Mouse (Mus musculus) heart, embryonic 10.5 days (tissue): ENCODE results near the gene Acot13. TPM values are rescaled to one million over a fixed set of nuclear protein-coding genes. Genes with fewer than 3 reads are reported as not detected.
A peak's percentile ranks its signal among the peaks of the same experiment; 100 is the strongest.

Experiments
- DNase-seq: peaks from one replicate; pipeline ENCODE4 v3.0.0-alpha.2; 2017; ENCODE audit warnings: low spot score
- H3K27ac ChIP-seq: fragments of 300-500 bp; sonication (generic); 2 replicates; pipeline ENCODE4 v1.5.1; 2016; ENCODE audit warnings: mild to moderate bottlenecking
- H3K27me3 ChIP-seq: fragments of 300-500 bp; sonication (generic); 2 replicates; pipeline ENCODE4 v1.6.1; 2016; ENCODE audit warnings: mild to moderate bottlenecking; ENCODE audit not compliant: poor library complexity, insufficient read depth, severe bottlenecking
- H3K36me3 ChIP-seq: fragments of 300-500 bp; sonication (generic); 2 replicates; pipeline ENCODE4 v1.6.1; 2016; ENCODE audit warnings: mild to moderate bottlenecking, moderate library complexity
- H3K4me1 ChIP-seq: fragments of 300-500 bp; sonication (generic); 2 replicates; pipeline ENCODE4 v1.6.1; 2016; ENCODE audit warnings: mild to moderate bottlenecking
- H3K4me3 ChIP-seq: fragments of 300-500 bp; sonication (generic); 2 replicates; pipeline ENCODE4 v1.5.1; 2016; ENCODE audit warnings: mild to moderate bottlenecking, moderate library complexity
- H3K9me3 ChIP-seq: fragments of 300-500 bp; sonication (generic); 2 replicates; pipeline ENCODE4 v1.6.1; 2016; ENCODE audit warnings: mild to moderate bottlenecking, moderate library complexity
- WGBS: fragments of 180-500 bp; shearing (Covaris S2); methylation state at CpG from one replicate; pipeline ENCODE4 v1.1.7; 2016; 5-methylcytosine and 5-hydroxymethylcytosine counted together
- polyA plus RNA-seq: library from polyadenylated mRNA; unstranded; fragments of >200 nt; fragmentation: Nextera tagmentation; extraction: Ambion mirVana; gene quantifications from 2 replicates; pipeline ENCODE4 v1.2.1, GENCODE M21; 2016

The Acot13 gene
- polyA plus RNA-seq = 116 and 174 TPM in 2 replicates

DNA sequence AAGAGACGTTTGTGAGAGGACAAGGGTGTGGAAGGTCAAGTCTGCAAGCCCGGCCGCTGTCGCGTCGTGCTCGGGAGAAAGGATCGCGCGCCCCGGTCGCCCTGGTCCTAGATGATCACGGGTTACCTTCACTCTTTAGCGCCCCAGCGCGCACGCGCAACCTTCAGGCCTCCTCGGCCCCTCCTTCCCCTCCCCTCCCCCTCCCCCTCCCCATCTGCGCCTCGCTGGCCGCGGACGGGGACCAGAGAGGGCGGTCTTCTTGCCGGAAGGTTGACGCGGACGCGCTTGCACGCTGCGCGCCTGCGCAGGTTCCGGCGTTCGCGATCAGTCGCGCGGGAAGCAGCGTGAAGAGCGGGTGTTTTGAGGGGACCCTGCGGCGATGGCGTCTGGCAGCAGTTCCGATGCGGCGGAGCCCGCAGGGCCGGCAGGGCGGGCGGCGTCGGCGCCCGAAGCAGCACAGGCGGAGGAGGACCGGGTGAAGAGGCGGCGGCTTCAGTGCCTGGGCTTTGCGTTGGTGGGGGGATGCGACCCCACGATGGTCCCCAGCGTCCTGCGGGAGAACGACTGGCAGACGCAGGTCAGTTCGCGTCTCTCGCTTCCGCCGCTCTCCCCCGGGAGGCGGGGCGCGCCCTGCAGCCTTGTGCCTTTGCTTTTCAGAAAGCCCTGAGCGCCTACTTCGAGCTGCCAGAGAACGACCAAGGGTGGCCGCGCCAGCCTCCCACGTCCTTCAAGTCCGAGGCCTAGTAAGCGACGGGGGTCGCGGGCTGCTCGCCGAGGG lies at the start of gene Acot13, which contains the start of gene Tdp2:
Gene Acot13 (minus strand): TSS at position 188 of the 778 bp plus-strand sequence.
Gene Tdp2 (plus strand): TSS at position 327 of the 778 bp plus-strand sequence.
- DNase-seq = peak; percentile 99
- Histone ChIP-seq H3K4me3 (peak within 1 kb of the TSS; percentile 98), H3K27me3 (no peaks in the 10 kb centered on the region), H3K27ac (peak within 1 kb of the TSS; percentile 97), H3K36me3 (peaks cover 5% of the 10 kb centered on the region), H3K9me3 (no peaks in the 10 kb centered on the region), H3K4me1 (peaks cover 26% of the 10 kb centered on the region)
- WGBS = under 1% methylated on average over 88 of the region's 90 CpGs

DNA sequence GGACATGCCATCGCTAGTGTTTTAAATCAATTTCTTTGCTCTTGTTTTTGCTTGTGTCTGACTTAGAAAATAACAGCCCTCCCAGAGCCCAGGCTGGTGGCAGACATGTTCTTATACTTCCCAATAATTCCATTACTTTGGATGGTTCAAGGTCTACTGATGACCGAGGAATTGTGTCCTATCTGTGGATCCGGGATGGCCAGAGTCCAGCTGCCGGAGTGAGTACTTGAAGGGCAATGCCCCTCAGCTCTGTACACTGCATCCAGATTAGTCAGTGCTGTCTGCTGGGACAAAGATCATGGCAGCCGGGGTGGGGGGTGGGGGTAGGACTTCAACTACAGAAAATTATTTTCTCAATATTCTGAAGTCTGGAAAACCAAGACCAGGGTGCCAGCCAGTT lies 49.4 kb upstream of the Acot13 start:
- Histone ChIP-seq H3K36me3 (no peaks in the 10 kb centered on the region), H3K27ac (no peak overlapping the region), H3K4me3 (no peak overlapping the region), H3K27me3 (no peaks in the 10 kb centered on the region), H3K9me3 (0 out of 2 replicates have a peak, but pooled peaks cover 5% of the 10 kb centered on the region), H3K4me1 (no peaks in the 10 kb centered on the region)
- 81% methylated on average over 5 of the region's 5 CpGs for WGBS
- DNase-seq = no peak

DNA sequence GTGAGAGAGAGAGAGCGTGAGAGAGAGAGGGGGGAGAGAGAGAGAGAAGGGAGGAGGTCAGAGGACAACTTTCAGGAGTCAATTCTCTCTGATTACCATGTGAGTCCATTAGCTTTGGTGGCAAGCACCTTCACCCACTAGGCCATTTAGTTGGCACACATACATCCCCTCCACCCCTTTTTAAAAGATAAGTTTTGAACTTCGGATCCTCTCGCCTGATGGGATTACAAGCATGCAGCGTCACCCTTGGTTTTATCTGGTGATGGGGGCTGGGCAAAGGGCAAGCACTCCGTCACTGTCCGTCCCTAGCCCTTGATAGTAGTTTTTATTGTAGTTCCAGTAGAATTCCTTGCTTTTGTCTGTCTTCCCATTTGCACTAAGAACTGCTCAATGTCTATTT lies 48.9 kb upstream of the Acot13 start:
- Histone ChIP-seq H3K4me3 (no peak overlapping the region), H3K27ac (no peak overlapping the region), H3K4me1 (no peaks in the 10 kb centered on the region), H3K9me3 (0 out of 2 replicates have a peak, but pooled peaks cover 5% of the 10 kb centered on the region), H3K36me3 (no peaks in the 10 kb centered on the region), H3K27me3 (no peaks in the 10 kb centered on the region)
- 62% methylated on average over 6 of the region's 6 CpGs for WGBS
- DNase-seq = no peak

DNA sequence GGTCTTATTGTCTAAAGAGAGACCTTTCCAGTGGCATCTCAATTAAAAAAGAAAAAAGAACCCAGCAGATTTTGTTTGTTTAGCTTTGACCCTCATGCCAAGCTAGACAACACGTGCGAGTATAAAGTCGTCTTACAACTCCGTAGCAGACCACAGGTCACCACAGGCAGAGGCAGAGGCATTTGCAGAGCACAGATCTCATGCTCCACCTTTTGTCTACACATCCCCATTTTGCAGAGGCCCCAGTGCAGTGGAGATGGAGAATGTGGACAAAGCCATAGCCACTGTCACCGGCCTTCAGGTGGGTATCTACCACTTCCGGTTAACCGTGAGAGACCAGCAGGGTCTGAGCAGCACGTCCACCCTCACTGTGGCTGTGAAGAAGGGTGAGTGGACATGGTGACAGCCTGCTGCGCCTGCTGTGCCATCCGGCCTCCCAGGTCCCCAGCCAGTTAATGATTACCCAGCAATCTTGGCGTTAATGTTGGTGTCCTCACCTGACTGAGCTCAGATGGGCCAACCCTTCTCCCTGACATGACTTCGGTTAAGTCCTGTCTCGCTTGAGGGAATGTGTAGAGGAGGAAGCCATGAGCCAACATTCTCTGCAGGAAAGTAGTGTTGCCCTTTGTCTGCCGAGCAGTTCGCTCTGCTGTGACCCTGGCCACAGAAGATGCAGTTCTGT lies 48.2 kb upstream of the Acot13 start:
- DNase-seq = no peak
- Histone ChIP-seq H3K4me3 (no peak overlapping the region), H3K27me3 (no peaks in the 10 kb centered on the region), H3K27ac (no peak overlapping the region), H3K4me1 (no peaks in the 10 kb centered on the region), H3K36me3 (no peaks in the 10 kb centered on the region), H3K9me3 (0 out of 2 replicates have a peak, but pooled peaks cover 5% of the 10 kb centered on the region)
- 86% methylated on average over 15 of the region's 15 CpGs for WGBS

DNA sequence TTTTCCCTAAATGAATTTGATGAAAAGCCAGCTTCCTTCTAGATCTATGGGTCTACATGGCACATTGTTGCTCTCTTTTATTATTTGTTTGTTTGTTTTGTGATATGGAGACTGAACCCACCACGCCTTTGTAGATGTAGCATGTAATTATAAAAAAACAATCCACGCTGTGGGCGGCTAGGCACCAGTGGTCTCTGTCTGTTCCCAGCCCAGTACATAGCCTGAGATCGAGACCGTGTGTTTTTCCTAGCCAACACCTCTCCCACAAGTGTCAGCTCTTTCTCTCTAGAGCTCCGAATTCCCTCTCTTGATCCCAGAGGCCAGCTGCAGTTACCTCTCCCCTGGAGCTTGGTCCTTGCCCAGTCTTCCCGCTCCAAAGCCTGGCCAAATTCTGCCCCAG lies 36.9 kb upstream of the Acot13 start:
- Histone ChIP-seq H3K4me3 (no peak overlapping the region), H3K4me1 (0 out of 2 replicates have a peak, but pooled peaks cover 4% of the 10 kb centered on the region), H3K27ac (no peak overlapping the region), H3K27me3 (no peaks in the 10 kb centered on the region), H3K36me3 (no peaks in the 10 kb centered on the region), H3K9me3 (no peaks in the 10 kb centered on the region)
- DNase-seq = no peak
- 80% methylated on average over 7 of the region's 7 CpGs for WGBS

DNA sequence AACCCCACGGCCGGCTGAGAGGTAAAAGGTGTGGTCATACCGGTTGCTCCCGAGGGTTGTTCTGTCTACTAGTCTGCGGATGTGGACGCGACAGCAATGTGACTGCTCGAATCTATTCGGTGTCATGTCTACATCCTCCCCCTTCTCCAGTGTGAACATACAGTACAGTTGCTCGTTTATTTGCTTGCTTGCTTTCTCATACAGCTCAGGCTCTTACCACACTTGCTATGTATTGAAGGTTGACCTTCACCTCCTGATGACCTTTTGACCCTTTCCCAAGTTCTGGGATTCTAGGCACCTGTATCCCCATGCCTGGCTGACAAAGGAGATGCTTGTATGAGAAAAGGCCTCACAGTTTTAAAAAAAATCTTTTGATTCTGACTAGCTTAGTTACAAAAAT lies 36.4 kb upstream of the Acot13 start:
- H3K27ac ChIP-seq = no peak overlapping the region
- WGBS = 88% methylated on average over 10 of the region's 10 CpGs
- H3K9me3 ChIP-seq = no peaks in the 10 kb centered on the region
- no peaks in the 10 kb centered on the region for H3K36me3 ChIP-seq
- no peak for DNase-seq
- no peak overlapping the region for H3K4me3 ChIP-seq
- H3K27me3 ChIP-seq = no peaks in the 10 kb centered on the region
- H3K4me1 ChIP-seq = 0 out of 2 replicates have a peak, but pooled peaks cover 4% of the 10 kb centered on the region

DNA sequence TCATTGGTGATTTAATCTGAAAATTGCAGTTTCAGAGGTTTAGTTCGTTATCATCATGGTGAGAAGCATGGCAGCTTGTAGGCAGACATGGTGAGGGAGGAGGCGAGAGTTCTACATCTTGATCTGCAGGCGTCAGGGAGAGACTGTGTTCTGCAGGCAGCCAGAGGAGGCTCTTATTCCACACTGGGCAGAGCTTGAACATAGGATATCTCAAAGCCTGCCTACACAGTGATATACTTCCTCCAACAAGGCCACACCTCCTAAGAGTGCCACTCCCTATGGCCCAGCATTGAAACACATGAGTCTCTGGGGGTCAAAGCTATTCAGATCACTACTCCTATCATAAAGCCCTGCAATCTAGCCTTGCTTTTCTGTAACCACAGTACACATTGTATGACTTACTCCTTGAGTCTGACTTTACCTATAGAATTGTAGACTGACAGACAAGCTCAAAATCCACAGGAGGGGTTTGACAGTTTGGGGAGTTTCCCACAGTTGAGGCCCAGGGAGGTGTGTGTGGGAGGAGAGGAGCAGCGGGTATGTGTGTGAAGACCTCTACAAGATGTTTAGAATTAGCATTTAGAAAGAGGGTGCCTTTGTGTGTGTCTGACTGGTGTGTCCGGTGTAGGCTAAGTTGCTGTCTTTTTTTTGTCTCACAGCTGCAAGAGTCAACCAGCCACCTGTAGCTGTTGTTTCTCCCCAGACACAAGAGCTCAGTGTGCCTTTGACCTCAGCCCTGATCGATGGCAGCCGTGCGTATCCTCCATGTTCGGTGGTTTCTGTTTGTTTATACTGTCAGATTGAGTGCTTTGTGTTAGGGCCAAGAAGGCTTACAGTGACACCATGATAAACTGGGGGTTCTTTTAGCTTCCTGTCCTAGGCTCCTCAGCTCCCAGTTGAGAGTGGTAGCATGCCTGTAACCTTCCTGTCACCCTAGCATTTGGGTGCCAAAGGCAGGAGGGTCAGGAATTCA lies 35.4 kb upstream of the Acot13 start:
- H3K4me3 ChIP-seq = no peak overlapping the region
- no peaks in the 10 kb centered on the region for H3K36me3 ChIP-seq
- DNase-seq = no peak
- 62% methylated on average over 9 of the region's 9 CpGs for WGBS
- 0 out of 2 replicates have a peak, but pooled peaks cover 4% of the 10 kb centered on the region for H3K4me1 ChIP-seq
- no peak overlapping the region for H3K27ac ChIP-seq
- H3K27me3 ChIP-seq = no peaks in the 10 kb centered on the region
- no peaks in the 10 kb centered on the region for H3K9me3 ChIP-seq

DNA sequence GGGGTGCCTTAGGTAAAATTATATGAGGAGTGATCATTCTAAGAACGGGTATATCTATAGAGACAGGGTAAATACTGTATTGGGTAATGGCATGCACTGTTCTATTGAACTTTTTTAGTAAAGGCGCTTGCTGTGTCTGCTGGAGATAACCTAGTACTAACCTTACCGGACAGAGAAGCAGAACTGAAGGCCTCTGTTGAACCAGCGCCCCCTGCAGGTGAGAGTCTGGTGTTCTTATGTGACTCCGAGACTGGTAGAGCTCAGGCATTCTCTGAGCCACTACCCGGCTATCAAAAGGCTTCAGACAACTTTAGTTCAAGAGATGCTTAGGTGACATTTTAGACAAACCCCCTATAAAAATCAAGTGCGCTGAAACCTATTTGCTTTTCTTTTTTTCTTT lies 31.2 kb upstream of the Acot13 start:
- no peak overlapping the region for H3K27ac ChIP-seq
- DNase-seq = no peak
- 49% methylated on average over 7 of the region's 7 CpGs for WGBS
- H3K9me3 ChIP-seq = no peaks in the 10 kb centered on the region
- no peaks in the 10 kb centered on the region for H3K36me3 ChIP-seq
- H3K4me1 ChIP-seq = 0 out of 2 replicates have a peak, but pooled peaks cover 4% of the 10 kb centered on the region
- no peak overlapping the region for H3K4me3 ChIP-seq
- H3K27me3 ChIP-seq = no peaks in the 10 kb centered on the region

DNA sequence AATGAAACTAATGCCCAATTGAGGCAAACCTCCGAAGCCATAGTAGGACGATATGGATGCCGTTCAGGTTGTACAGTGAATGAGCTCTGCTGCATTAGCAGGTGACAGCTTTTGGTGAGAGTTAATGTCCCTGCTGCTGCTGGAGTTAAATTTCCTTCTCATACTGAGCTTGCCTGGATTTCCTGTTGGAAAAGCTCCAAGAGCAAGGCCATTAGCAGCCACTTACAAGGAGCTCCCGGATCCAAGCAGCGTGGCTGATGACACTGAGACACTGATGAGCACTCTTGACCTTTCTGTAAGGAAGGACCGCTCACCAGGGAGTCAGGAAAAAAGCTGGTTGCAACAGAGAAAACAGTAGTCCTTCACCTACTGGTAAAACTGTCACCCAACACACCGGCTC lies 30.7 kb upstream of the Acot13 start:
- H3K27ac ChIP-seq = no peak overlapping the region
- no peaks in the 10 kb centered on the region for H3K36me3 ChIP-seq
- 75% methylated on average over 7 of the region's 7 CpGs for WGBS
- H3K4me1 ChIP-seq = peaks cover 9% of the 10 kb centered on the region; the same call in 1 of the 2 replicates
- no peak overlapping the region for H3K4me3 ChIP-seq
- no peaks in the 10 kb centered on the region; the same call in 1 of the 2 replicates for H3K27me3 ChIP-seq
- H3K9me3 ChIP-seq = no peaks in the 10 kb centered on the region
- no peak for DNase-seq

DNA sequence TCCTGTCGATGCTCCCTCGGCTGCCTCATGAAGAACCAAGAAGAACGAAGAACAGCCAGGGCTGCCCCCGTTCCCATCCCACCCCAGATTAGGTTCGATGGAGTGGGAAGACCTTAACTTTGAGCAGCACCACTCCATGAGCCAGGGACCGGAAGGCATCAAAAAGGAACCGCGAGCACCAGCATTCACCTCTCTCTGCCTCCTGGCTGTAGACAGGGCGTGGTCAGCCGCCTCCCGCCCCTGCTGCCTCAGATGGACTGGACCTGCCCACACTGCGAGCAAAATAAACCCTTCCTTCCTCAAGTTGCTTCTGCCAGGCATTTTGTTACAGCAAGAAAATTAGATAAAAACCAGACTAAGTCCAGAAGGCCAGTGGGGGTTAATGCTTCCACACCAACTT lies 29.7 kb upstream of the Acot13 start:
- Histone ChIP-seq H3K9me3 (no peaks in the 10 kb centered on the region), H3K4me1 (peaks cover 5% of the 10 kb centered on the region; the same call in 1 of the 2 replicates), H3K4me3 (no peak overlapping the region), H3K27me3 (no peaks in the 10 kb centered on the region; the same call in 1 of the 2 replicates), H3K27ac (no peak overlapping the region), H3K36me3 (no peaks in the 10 kb centered on the region)
- WGBS = 72% methylated on average over 12 of the region's 12 CpGs
- no peak for DNase-seq

DNA sequence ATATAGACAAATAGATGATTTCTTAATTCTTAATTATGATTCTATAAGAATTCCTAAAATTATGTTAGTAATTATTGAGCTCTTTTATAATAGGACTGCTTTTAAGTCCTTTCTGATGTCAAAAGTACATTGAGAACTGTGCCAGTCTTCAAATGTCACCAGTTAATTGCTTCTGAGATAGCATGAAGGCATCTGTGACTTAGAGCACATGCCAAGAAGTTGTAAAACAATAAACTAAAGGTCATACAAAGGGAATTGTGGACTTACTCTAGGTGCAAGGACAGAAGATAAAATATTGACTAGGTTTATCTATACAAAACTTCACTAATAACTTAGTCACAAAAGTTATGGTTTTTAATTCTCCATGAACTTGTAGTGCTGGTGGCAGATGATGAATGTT lies 27.8 kb upstream of the Acot13 start:
- DNase-seq = no peak
- H3K4me1 ChIP-seq = peaks cover 5% of the 10 kb centered on the region; the same call in 1 of the 2 replicates
- H3K27ac ChIP-seq = no peak overlapping the region
- no peaks in the 10 kb centered on the region; the same call in 1 of the 2 replicates for H3K27me3 ChIP-seq
- no peaks in the 10 kb centered on the region for H3K9me3 ChIP-seq
- H3K4me3 ChIP-seq = no peak overlapping the region
- no peaks in the 10 kb centered on the region for H3K36me3 ChIP-seq

DNA sequence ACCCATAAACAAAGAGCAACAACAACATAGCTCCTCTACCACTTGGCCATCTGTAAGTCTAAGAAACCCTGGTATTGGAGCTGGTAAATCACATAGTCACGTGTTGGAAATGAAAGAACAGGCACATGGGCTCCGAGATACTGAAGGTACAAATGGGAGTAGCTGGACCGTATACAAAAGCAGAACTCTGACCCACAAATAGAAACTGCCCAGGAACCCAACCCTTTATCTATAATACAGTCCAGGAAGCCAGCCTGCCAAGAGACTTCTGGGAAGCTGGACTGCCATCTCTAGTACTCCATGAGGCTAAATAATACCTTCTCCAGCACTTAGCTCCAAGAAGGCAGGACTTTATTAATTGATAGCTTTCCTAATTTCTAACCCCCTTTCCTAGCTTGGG lies 21.2 kb upstream of the Acot13 start:
- H3K27ac ChIP-seq = no peak overlapping the region
- H3K9me3 ChIP-seq = no peaks in the 10 kb centered on the region
- DNase-seq = no peak
- H3K27me3 ChIP-seq = no peaks in the 10 kb centered on the region; the same call in 1 of the 2 replicates
- 68% methylated on average over 3 of the region's 3 CpGs for WGBS
- H3K36me3 ChIP-seq = no peaks in the 10 kb centered on the region
- no peak overlapping the region for H3K4me3 ChIP-seq
- peaks cover 5% of the 10 kb centered on the region; the same call in 1 of the 2 replicates for H3K4me1 ChIP-seq
